Mouse (Mus musculus): ENCODE results near the gene Camta1. TPM values are rescaled to one million over a fixed set of nuclear protein-coding genes. Genes with fewer than 3 reads are reported as not detected.
A peak's percentile ranks its signal among the peaks of the same experiment; 100 is the strongest.

Gene Camta1
- polyA plus RNA-seq (2012; rRNA removed): 3.6 and 4.1 TPM in 2 replicates

DNA sequence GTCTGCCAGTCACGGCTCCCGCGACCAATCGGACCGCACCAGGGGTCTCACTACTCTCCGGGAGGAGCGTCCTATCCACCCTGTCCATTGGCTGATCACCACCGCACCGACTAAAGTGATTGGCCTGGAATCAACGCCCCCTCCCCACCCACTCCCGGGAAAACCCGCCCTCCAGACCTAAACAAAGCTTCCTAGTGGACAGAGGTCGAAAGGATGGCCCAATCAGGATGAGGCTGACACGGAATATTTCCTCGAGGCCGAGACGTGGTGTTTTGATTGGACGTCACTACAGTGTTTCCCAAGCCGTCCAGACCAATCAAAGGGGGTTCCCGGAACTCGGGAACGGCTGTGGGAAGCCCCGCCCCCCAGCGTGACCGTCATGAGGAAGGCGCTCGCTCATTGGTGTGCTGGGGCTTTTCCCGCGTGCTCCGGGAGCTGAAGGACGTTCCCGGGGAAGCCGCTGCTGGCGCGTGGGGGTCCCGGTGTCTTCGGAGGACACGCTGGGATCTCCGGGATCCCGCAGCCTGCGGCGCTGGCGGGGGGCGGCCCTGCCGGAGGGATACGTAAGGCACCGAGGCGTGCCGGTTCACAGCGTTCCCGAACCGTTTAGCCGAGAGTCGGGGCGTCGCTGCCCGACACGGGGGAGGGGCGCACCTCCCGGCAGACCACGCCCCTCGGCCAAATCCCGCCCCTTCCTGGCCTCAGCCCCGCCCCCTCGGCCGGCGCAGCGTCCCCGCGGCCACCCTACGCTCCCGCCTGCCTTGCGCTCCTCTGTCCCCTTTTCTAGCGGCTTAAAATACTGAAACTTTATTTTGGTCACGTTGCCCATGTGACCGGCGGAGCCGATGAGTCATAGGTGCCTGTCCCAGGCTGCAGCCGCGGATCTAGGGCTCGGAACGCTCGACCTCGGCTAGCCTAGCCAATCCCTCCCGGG, at the start of gene Camta1:
Camta1 (minus strand) TSS at position 71 of the 934 bp plus-strand sequence.
- peak; percentile 99 for DNase-seq (ENCODE audit: low read depth, low spot score)
- under 1% methylated on average over 84 of the region's 85 CpGs for WGBS

DNA sequence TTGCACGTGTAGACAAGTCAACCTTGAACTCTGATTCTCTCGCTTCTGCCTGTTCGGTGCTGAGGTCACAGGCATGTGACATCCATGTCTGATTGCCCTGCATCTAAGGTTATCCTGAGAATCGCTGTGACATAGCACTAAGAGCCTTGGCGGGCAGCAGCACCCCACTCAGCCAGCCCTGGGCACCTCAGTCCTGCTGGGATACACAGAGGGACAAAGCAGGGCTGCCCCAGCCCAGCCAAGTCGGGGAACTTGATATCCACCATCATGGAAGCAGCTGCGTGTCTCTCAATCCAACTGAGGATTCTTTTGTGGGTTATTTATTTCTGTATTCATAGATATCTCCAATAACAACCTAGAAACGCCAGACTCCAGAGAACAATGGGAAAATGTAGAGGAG, 47.1 kb upstream of the Camta1 start:
- 63% methylated on average over 8 of the region's 8 CpGs for WGBS
- no peak for DNase-seq (ENCODE audit: low read depth, low spot score)

DNA sequence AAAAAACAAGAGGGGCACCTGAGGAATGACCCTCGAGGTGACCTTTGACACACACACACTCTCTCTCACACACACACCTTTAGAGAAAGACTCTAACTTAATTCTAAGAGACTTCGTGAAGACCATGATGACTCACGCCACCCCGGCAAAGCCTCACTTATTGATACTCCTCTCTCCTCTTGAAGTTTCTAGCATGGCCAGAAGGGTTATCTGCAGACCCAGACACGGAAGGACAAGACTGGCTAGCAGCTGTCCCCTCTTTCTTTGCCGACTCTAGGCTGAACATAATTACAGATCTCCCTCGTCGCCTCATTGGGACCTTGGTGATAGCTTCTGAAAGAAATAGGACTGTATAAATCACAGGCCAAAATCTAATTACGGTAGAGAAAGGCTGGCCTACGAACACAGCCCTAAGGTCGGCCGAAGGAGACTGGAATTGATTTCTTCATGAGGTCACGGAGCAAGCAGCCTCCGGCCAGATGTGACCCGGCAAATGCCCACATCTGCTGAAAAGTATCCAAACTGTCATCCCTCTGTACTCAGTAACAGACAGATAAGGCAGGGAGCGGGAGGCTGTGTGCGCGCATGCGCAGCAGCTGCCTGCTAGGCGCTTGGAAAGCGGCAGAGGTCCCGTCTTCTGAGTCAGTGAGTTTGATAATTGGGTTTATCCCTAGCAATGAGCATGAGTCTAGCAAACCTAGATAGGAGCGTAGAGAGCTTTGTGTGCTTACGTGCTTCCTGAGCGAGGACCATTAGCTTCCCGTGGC, 46.1 kb upstream of the Camta1 start:
- no peak for DNase-seq (ENCODE audit: low read depth, low spot score)
- WGBS: 78% methylated on average over 26 of the region's 26 CpGs

- DNase-seq (ENCODE audit: low read depth, low spot score): no peak
- WGBS: 87% methylated on average over 4 of the region's 4 CpGs
These were observed 43.9 kb upstream of the Camta1 start for GRCm38 (mm10) chr4:151905621-151906020.

DNA sequence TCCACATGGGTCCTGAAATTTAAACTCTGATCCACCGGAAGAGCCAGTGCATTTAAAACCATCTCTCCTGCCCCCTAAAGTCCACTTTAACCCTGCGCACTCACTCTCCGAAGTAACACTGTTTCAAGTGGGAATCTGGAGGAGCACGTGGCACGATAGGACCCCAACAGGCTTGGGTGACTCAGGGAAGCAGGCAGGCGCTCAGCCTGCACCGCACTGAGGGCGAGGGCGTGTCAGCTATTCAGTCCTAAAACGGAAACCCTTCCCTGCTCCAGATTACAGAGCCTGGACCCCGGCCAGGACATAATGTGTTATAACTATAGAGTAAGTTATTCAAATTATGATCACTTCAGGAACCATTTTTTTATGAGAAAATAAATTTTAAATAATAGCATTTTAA, 42.4 kb upstream of the Camta1 start:
- peak; percentile 47 for DNase-seq (ENCODE audit: low read depth, low spot score)
- WGBS: 20% methylated on average over 11 of the region's 11 CpGs

DNA sequence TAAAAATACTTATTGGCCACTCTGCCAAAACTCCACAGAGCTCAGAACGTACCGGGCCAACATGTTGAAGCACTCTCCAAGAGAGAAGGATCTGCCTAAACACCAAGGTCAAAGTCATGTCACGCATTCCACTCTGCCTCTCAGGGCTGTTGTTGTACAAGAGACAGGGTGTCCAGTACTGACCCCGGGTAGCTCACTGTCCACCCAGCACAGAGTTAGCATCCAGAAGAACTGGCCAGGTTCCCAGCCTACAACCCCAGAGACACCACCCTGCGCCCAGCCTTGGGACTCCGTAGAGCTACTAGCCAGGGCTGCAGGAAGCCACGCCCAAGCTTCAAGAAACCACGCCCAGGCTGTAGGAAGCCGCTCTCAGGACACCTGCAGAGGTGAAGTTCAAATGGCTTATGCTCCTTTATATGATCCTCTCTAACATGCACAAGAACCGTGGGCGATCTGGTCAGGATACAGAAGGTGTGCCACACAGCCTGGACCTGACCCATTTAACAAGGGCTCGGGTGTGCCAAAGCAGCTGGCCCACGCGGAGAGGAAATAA, 41.1 kb upstream of the Camta1 start:
- 13% methylated on average over 14 of the region's 14 CpGs for WGBS
- peak; percentile 21 for DNase-seq (ENCODE audit: low read depth, low spot score)

- 76% methylated on average over 17 of the region's 17 CpGs for WGBS
- no peak for DNase-seq (ENCODE audit: low read depth, low spot score)
These were observed 40.5 kb upstream of the Camta1 start for GRCm38 (mm10) chr4:151902046-151902688.

DNA sequence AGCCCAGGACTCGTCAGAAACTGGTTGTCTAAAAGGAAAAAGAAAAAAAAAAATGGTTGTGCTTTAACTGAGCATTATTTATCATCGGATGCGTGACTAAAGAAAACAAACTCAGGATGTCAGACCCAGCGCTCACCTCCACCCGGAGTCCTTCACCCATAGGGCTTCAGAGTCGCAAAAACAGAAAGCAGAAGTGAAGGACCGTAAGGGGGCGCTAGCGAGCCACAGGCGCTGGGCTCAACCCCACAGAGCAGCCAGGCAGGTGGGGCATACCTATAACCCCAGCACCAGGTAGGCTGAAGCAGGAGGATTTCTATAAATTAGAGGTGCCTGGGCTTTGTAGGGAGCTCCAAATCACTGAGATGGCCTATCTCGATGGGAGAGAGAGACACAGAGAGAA, 39.7 kb upstream of the Camta1 start:
- no peak for DNase-seq (ENCODE audit: low read depth, low spot score)
- WGBS: 63% methylated on average over 11 of the region's 11 CpGs

GRCm38 (mm10) chr4:151900735-151901134, 39.1 kb upstream of the Camta1 start:
- no peak for DNase-seq (ENCODE audit: low read depth, low spot score)
- 70% methylated on average over 6 of the region's 6 CpGs for WGBS

- 73% methylated on average over 11 of the region's 11 CpGs for WGBS
- DNase-seq (ENCODE audit: low read depth, low spot score): no peak
These were observed 38.2 kb upstream of the Camta1 start for GRCm38 (mm10) chr4:151899707-151900384.

- DNase-seq (ENCODE audit: low read depth, low spot score): no peak
- WGBS: 65% methylated on average over 13 of the region's 13 CpGs
These were observed 37.0 kb upstream of the Camta1 start for GRCm38 (mm10) chr4:151898600-151899245.

GRCm38 (mm10) chr4:151897069-151897617, 35.5 kb upstream of the Camta1 start:
- 82% methylated on average over 9 of the region's 9 CpGs for WGBS
- no peak for DNase-seq (ENCODE audit: low read depth, low spot score)

DNA sequence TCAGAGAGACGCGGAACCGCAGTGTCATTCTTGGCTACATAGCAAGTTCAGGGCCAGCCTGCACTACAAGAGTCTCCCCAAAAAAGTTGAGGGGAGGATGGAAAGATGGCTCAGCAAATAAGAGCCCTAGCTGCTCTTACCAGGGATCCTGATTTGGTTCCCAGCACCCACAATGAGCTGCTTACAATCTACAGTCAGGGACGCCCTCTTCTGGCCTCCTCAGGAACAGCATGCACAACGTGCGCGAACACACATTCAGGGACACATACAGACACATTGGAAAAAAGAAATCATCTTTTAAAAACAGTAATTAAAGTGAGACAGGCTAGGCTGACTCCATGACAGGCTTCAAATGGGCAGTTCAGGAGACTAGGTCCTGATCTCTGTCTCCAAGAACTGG, 33.9 kb upstream of the Camta1 start:
- no peak for DNase-seq (ENCODE audit: low read depth, low spot score)
- WGBS: 89% methylated on average over 7 of the region's 7 CpGs

DNA sequence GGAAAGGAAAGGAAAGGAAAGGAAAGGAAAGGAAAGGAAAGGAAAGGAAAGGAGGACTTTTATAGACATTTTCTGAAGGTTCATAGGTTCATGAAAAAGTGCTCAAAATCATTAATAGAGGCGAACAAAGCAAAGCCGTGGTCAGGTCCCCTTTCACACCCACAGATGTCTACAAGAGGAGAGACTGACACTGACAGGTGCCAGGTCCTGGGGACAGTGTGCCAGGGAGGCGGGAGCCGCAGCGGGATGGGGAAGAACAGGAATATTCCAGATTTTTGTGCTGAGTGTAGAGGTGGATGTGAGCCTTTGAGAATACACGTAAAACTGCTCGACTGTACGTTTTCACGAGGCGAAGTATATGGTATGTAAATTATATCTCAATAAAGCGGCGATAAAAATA, 33.2 kb upstream of the Camta1 start:
- 87% methylated on average over 12 of the region's 12 CpGs for WGBS
- no peak for DNase-seq (ENCODE audit: low read depth, low spot score)

- WGBS: 59% methylated on average over 6 of the region's 6 CpGs
- no peak for DNase-seq (ENCODE audit: low read depth, low spot score)
These were observed 31.6 kb upstream of the Camta1 start for GRCm38 (mm10) chr4:151893241-151893640.

DNA sequence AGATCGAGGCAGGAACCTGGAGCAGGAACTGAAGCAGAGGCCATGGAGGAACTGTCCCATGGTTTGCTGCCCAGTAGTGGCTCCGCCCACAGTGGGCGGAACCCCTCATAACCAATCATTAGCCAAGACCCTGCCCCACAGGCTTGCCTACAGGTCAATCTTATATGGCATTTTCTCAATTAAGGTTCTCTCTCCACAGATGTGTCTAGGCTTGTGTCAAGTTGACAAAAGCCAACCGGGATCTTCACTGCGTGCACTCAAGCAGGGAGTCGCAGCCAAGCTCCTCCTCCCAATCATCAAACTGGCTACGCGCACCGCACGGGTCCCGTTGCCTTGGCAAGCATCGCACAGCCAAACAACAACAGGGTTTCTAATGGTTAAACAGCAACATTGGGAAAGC, 19.9 kb upstream of the Camta1 start:
- 92% methylated on average over 12 of the region's 12 CpGs for WGBS

DNA sequence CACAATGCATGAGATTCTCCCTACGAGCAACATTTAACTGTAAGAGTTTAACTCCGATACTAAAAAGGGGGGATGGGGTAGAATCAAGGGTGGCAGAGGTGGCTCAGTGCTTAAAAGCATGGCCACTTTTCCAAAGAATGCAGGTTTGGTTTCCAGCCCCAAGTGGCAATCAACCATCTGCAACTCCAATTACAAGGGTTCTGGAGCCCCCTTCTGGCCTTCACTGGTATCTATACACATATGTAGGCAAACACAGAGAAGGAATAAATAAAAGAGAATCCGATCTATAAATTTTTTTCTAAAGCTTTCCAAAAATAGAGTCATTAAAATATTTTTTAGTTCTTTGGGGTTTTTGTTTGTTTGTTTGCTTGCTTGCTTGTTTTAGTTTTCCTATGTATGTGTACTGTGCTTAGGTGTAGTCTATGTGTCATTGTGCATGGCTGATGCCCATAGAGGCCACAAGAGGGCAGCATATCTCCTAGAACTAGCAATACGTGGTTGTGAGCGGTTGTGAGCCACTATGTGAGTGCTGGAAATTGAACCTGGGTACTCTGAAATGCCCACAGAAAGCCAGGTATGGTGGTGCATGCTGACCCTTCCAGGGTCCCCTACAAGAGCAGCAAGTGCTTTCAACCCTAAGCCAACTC, 18.5 kb upstream of the Camta1 start:
- WGBS: 82% methylated on average over 5 of the region's 5 CpGs
- DNase-seq (ENCODE audit: low read depth, low spot score): no peak

More for the DNA sequence above, 19.9 kb upstream of the Camta1 start:
- no peak for DNase-seq (ENCODE audit: low read depth, low spot score)

DNA sequence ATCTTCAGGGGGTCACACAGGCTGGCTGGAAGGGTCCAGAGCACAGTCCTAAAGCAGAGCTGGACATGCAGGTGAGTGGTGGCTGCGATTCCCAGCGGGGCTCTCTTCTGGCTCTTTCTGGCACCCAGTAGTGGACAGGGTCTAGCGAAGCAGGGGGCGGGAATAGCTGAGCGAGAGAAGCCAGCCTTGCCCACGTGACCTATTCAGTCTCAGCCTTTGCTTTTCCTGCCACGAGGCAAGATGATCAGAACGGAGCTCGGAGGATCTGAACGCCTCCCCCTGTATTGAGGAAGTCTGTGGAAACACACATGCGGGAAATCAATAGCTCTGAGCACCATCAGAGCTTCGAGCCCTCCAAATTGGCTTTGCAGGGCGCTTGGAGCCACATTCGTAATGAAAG, 14.7 kb upstream of the Camta1 start:
- WGBS: 52% methylated on average over 14 of the region's 14 CpGs

More for the DNA sequence above, 14.7 kb upstream of the Camta1 start:
- DNase-seq (ENCODE audit: low read depth, low spot score): no peak

Data from large intestine, adult 2 months (tissue).